Comparison of ENCODE assay signal across 26 mouse cellular contexts in genomic region chr6:83704294-83704693, GRCm38 (mm10). TPM values are rescaled to one million over a fixed set of nuclear protein-coding genes. Genes with fewer than 3 reads are reported as not detected.
A peak's percentile ranks its signal among the peaks of the same experiment; 100 is the strongest.
DNase-seq lines count a peak whose midpoint lies in the region; ATAC-seq lines count a peak whose summit lies in the region.
"Had no signal": no experiment of that assay in that cellular context is flagged by ENCODE, and none has a peak within 500 bp of the region (broad histone marks: within the 10 kb centered on the region; RNA-seq: fewer than 3 reads in every experiment).

No protein-coding gene starts in this region.

- no peak overlapping the region for H3K4me3 ChIP-seq in hindbrain, embryonic 11.5 days (ENCODE audit: low read depth, low read length)
- H3K4me3 ChIP-seq in hindbrain, embryonic 16.5 days (ENCODE audit: low read length), result no peak overlapping the region
- no peak overlapping the region for H3K4me3 ChIP-seq in midbrain, embryonic 11.5 days (ENCODE audit: low read depth, low read length)
- no peak overlapping the region for H3K4me3 ChIP-seq in midbrain, embryonic 16.5 days (ENCODE audit: low read depth, low read length)
- no peak overlapping the region for H3K4me3 ChIP-seq in limb, embryonic 10.5 days
- H3K4me3 ChIP-seq: embryonic facial prominence, embryonic 13.5 days; embryonic facial prominence, embryonic 15.5 days; erythroblast, embryonic 14.5 days; forebrain, embryonic 10.5 days; forebrain, embryonic 12.5 days had no signal

- H3K27ac ChIP-seq in hindbrain, embryonic 11.5 days (ENCODE audit: low read depth, low read length), result no peak overlapping the region
- no peak overlapping the region for H3K27ac ChIP-seq in hindbrain, embryonic 16.5 days (ENCODE audit: low read depth, low read length)
- H3K27ac ChIP-seq in midbrain, embryonic 11.5 days (ENCODE audit: low read depth, low read length), result no peak overlapping the region
- no peak overlapping the region for H3K27ac ChIP-seq in midbrain, embryonic 16.5 days (ENCODE audit: low read length)
- no peak overlapping the region for H3K27ac ChIP-seq in limb, embryonic 10.5 days
- H3K27ac ChIP-seq: embryonic facial prominence, embryonic 13.5 days; embryonic facial prominence, embryonic 15.5 days; forebrain, embryonic 10.5 days; forebrain, embryonic 12.5 days had no signal

- peak; percentile 50 for DNase-seq in hindbrain, embryonic 11.5 days (ENCODE audit: low spot score)
- peak; percentile 93 for DNase-seq in midbrain, embryonic 11.5 days (ENCODE audit: low spot score, missing footprints)
- DNase-seq in induced T-regulatory cell, adult 2 months (ENCODE audit: low read depth), result peak; percentile 27
- DNase-seq in limb, embryonic 10.5 days (ENCODE audit: low spot score), result peak; percentile 53
- DNase-seq in testis, postnatal 10 days (ENCODE audit: low spot score), result no peak
- DNase-seq: adrenal gland, adult 2 months; adrenal gland, postnatal 10 days; adrenal gland, postnatal 25 days; cerebellum, adult 11 months; cerebellum, adult 18-20 months; cerebellum, adult 8-10 months; cerebellum, adult 9-11 months; cerebellum, postnatal 14 days; cerebellum, postnatal 36 days; embryo, embryonic 11 days had no signal

- H3K9me3 ChIP-seq in hindbrain, embryonic 11.5 days (ENCODE audit: control insufficient read depth, low read length), result no peaks in the 10 kb centered on the region
- H3K9me3 ChIP-seq in hindbrain, embryonic 16.5 days (ENCODE audit: control insufficient read depth, low read length), result no peaks in the 10 kb centered on the region
- H3K9me3 ChIP-seq in midbrain, embryonic 11.5 days (ENCODE audit: control insufficient read depth, low read length), result peaks cover 3% of the 10 kb centered on the region; the same call in 1 of the 2 replicates
- H3K9me3 ChIP-seq in midbrain, embryonic 16.5 days (replicated peaks; ENCODE audit: control insufficient read depth, low read length, poor library complexity, severe bottlenecking), result no peaks in the 10 kb centered on the region
- no peaks in the 10 kb centered on the region for H3K9me3 ChIP-seq in limb, embryonic 10.5 days (replicated peaks)
- H3K9me3 ChIP-seq: embryonic facial prominence, embryonic 13.5 days; embryonic facial prominence, embryonic 15.5 days; forebrain, embryonic 12.5 days had no signal

- 0 out of 2 replicates have a peak, but pooled peaks cover 2% of the 10 kb centered on the region for H3K4me1 ChIP-seq in hindbrain, embryonic 11.5 days (replicated peaks; ENCODE audit: control insufficient read depth, insufficient read depth, low read length)
- H3K4me1 ChIP-seq in hindbrain, embryonic 16.5 days (ENCODE audit: control insufficient read depth, insufficient read depth, low read depth, low read length), result no peaks in the 10 kb centered on the region
- no peaks in the 10 kb centered on the region for H3K4me1 ChIP-seq in midbrain, embryonic 11.5 days (ENCODE audit: control insufficient read depth, insufficient read depth, low read length)
- no peaks in the 10 kb centered on the region for H3K4me1 ChIP-seq in midbrain, embryonic 16.5 days (ENCODE audit: control insufficient read depth, insufficient read depth, low read length)
- peaks cover 50% of the 10 kb centered on the region for H3K4me1 ChIP-seq in limb, embryonic 10.5 days

- H3K27me3 ChIP-seq in hindbrain, embryonic 11.5 days (ENCODE audit: control insufficient read depth, insufficient read depth, low read length), result peaks cover 92% of the 10 kb centered on the region
- peaks cover 70% of the 10 kb centered on the region for H3K27me3 ChIP-seq in hindbrain, embryonic 16.5 days (replicated peaks; ENCODE audit: control insufficient read depth, insufficient read depth, low read length)
- peaks cover 93% of the 10 kb centered on the region for H3K27me3 ChIP-seq in midbrain, embryonic 11.5 days (ENCODE audit: control insufficient read depth, insufficient read depth, low read length)
- H3K27me3 ChIP-seq in midbrain, embryonic 16.5 days (ENCODE audit: control insufficient read depth, insufficient read depth, low read depth, low read length), result peaks cover 69% of the 10 kb centered on the region
- H3K27me3 ChIP-seq in limb, embryonic 10.5 days (ENCODE audit: low read depth, poor library complexity, severe bottlenecking), result peaks cover 100% of the 10 kb centered on the region

- 14% methylated on average over 1 of the region's 1 CpGs for WGBS in hindbrain, embryonic 11.5 days
- WGBS in hindbrain, embryonic 16.5 days, result 5% methylated on average over 1 of the region's 1 CpGs
- WGBS in midbrain, embryonic 11.5 days, result 11% methylated on average over 1 of the region's 1 CpGs
- WGBS in midbrain, embryonic 16.5 days, result 13% methylated on average over 1 of the region's 1 CpGs
- 14% methylated on average over 1 of the region's 1 CpGs for WGBS in limb, embryonic 10.5 days

- H3K4me2 ChIP-seq in hindbrain, embryonic 11.5 days (replicated peaks; ENCODE audit: low read depth, low read length), result no peak overlapping the region
- H3K4me2 ChIP-seq in hindbrain, embryonic 16.5 days (ENCODE audit: low read length), result no peak overlapping the region
- H3K4me2 ChIP-seq in midbrain, embryonic 11.5 days, result no peak overlapping the region
- H3K4me2 ChIP-seq in midbrain, embryonic 16.5 days (ENCODE audit: low read length), result no peak overlapping the region
- H3K4me2 ChIP-seq: embryonic facial prominence, embryonic 13.5 days; embryonic facial prominence, embryonic 15.5 days; forebrain, embryonic 12.5 days had no signal

- ATAC-seq in hindbrain, embryonic 11.5 days (ENCODE audit: low FRiP score), result no peak
- ATAC-seq in hindbrain, embryonic 16.5 days, result no peak
- ATAC-seq in midbrain, embryonic 11.5 days (ENCODE audit: low FRiP score), result no peak
- no peak for ATAC-seq in midbrain, embryonic 16.5 days
- ATAC-seq: forebrain, embryonic 14.5 days had no signal

- H3K36me3 ChIP-seq in hindbrain, embryonic 11.5 days (ENCODE audit: control insufficient read depth, insufficient read depth, low read length), result no peaks in the 10 kb centered on the region
- H3K36me3 ChIP-seq in hindbrain, embryonic 16.5 days (ENCODE audit: control insufficient read depth, insufficient read depth, low read length), result no peaks in the 10 kb centered on the region
- H3K36me3 ChIP-seq in midbrain, embryonic 11.5 days (ENCODE audit: control insufficient read depth, insufficient read depth, low read length), result no peaks in the 10 kb centered on the region
- H3K36me3 ChIP-seq in midbrain, embryonic 16.5 days (ENCODE audit: control insufficient read depth, insufficient read depth, low read length), result no peaks in the 10 kb centered on the region
- no peaks in the 10 kb centered on the region for H3K36me3 ChIP-seq in limb, embryonic 10.5 days
- H3K36me3 ChIP-seq: embryonic facial prominence, embryonic 13.5 days; embryonic facial prominence, embryonic 15.5 days; forebrain, embryonic 10.5 days; forebrain, embryonic 12.5 days had no signal

- H3K9ac ChIP-seq in hindbrain, embryonic 11.5 days (ENCODE audit: low read depth, low read length), result no peak overlapping the region
- H3K9ac ChIP-seq in hindbrain, embryonic 16.5 days (ENCODE audit: low read depth, low read length), result no peak overlapping the region
- no peak overlapping the region for H3K9ac ChIP-seq in midbrain, embryonic 11.5 days (ENCODE audit: low read length)
- H3K9ac ChIP-seq in midbrain, embryonic 16.5 days (ENCODE audit: low read depth, low read length), result no peak overlapping the region
- H3K9ac ChIP-seq: embryonic facial prominence, embryonic 13.5 days; embryonic facial prominence, embryonic 15.5 days; forebrain, embryonic 12.5 days had no signal

RNA-seq across cellular contexts. Expression of gene Vax2, which starts 6.8 kb away (rescaled TPM):
- polyA plus RNA-seq in hindbrain, embryonic 11.5 days (2014; fragmentation: Nextera tagmentation; extraction: Ambion mirVana), result 0.23 and 0.39 TPM in 2 replicates
- not detected in 2 replicates for polyA plus RNA-seq in hindbrain, embryonic 16.5 days (2015; fragmentation: Nextera tagmentation; extraction: Ambion mirVana)
- 0.25 and 0.26 TPM in 2 replicates for polyA plus RNA-seq in midbrain, embryonic 11.5 days (2014; fragmentation: Nextera tagmentation; extraction: Ambion mirVana)
- polyA plus RNA-seq in midbrain, embryonic 16.5 days (2015; fragmentation: Nextera tagmentation; extraction: Ambion mirVana), result 0.16 TPM in 1 of 2 replicates, not detected in the other
- polyA plus RNA-seq in limb, embryonic 10.5 days (2016; fragmentation: Nextera tagmentation; extraction: Ambion mirVana), result 6.3 and 10.7 TPM in 2 replicates
- polyA plus RNA-seq: adrenal gland, adult 2 months; embryonic facial prominence, embryonic 13.5 days; erythroblast, embryonic 14.5 days; forebrain, embryonic 14.5 days had no signal

RNA-seq across cellular contexts. Expression of gene Cd207, which starts 26.6 kb away (rescaled TPM):
- not detected in 2 replicates for polyA plus RNA-seq in hindbrain, embryonic 11.5 days (2014; fragmentation: Nextera tagmentation; extraction: Ambion mirVana)
- polyA plus RNA-seq in hindbrain, embryonic 16.5 days (2015; fragmentation: Nextera tagmentation; extraction: Ambion mirVana), result not detected in 2 replicates
- not detected in 2 replicates for polyA plus RNA-seq in midbrain, embryonic 11.5 days (2014; fragmentation: Nextera tagmentation; extraction: Ambion mirVana)
- polyA plus RNA-seq in midbrain, embryonic 16.5 days (2015; fragmentation: Nextera tagmentation; extraction: Ambion mirVana), result not detected in 2 replicates
- polyA plus RNA-seq in limb, embryonic 10.5 days (2016; fragmentation: Nextera tagmentation; extraction: Ambion mirVana), result not detected in 2 replicates
- polyA plus RNA-seq: brain, embryonic 14.5 days; C2C12; embryonic facial prominence, embryonic 11.5 days; embryonic facial prominence, embryonic 13.5 days; embryonic facial prominence, embryonic 15.5 days; erythroblast, embryonic 14.5 days; forebrain, embryonic 10.5 days; forebrain, embryonic 12.5 days; forebrain, embryonic 14.5 days had no signal

RNA-seq across cellular contexts. Expression of gene Atp6v1b1, which starts 38.5 kb away (rescaled TPM):
- 0.15 TPM in 1 of 2 replicates, not detected in the other for polyA plus RNA-seq in hindbrain, embryonic 11.5 days (2014; fragmentation: Nextera tagmentation; extraction: Ambion mirVana)
- polyA plus RNA-seq in hindbrain, embryonic 16.5 days (2015; fragmentation: Nextera tagmentation; extraction: Ambion mirVana), result 0.14 TPM in 1 of 2 replicates, not detected in the other
- polyA plus RNA-seq in midbrain, embryonic 11.5 days (2014; fragmentation: Nextera tagmentation; extraction: Ambion mirVana), result not detected in 2 replicates
- polyA plus RNA-seq in midbrain, embryonic 16.5 days (2015; fragmentation: Nextera tagmentation; extraction: Ambion mirVana), result not detected in 2 replicates
- polyA plus RNA-seq in limb, embryonic 10.5 days (2016; fragmentation: Nextera tagmentation; extraction: Ambion mirVana), result not detected in 2 replicates
- polyA plus RNA-seq: adrenal gland, adult 2 months; C2C12; erythroblast, embryonic 14.5 days; forebrain, embryonic 10.5 days; forebrain, embryonic 12.5 days; forebrain, embryonic 14.5 days had no signal

RNA-seq across cellular contexts. Expression of gene Clec4f, which starts 48.3 kb away (rescaled TPM):
- not detected in 2 replicates for polyA plus RNA-seq in hindbrain, embryonic 11.5 days (2014; fragmentation: Nextera tagmentation; extraction: Ambion mirVana)
- not detected in 2 replicates for polyA plus RNA-seq in hindbrain, embryonic 16.5 days (2015; fragmentation: Nextera tagmentation; extraction: Ambion mirVana)
- not detected in 2 replicates for polyA plus RNA-seq in midbrain, embryonic 11.5 days (2014; fragmentation: Nextera tagmentation; extraction: Ambion mirVana)
- not detected in 2 replicates for polyA plus RNA-seq in midbrain, embryonic 16.5 days (2015; fragmentation: Nextera tagmentation; extraction: Ambion mirVana)
- polyA plus RNA-seq in limb, embryonic 10.5 days (2016; fragmentation: Nextera tagmentation; extraction: Ambion mirVana), result not detected in 2 replicates
- polyA plus RNA-seq: adrenal gland, adult 2 months; brain, embryonic 14.5 days; C2C12; embryonic facial prominence, embryonic 11.5 days; embryonic facial prominence, embryonic 13.5 days; embryonic facial prominence, embryonic 15.5 days; forebrain, embryonic 10.5 days; forebrain, embryonic 12.5 days; forebrain, embryonic 14.5 days had no signal

RNA-seq across cellular contexts. Expression of gene Ankrd53, which starts 58.1 kb away (rescaled TPM):
- polyA plus RNA-seq in hindbrain, embryonic 11.5 days (2014; fragmentation: Nextera tagmentation; extraction: Ambion mirVana), result 0.12 TPM in 1 of 2 replicates, not detected in the other
- 0.30 TPM in 1 of 2 replicates, not detected in the other for polyA plus RNA-seq in hindbrain, embryonic 16.5 days (2015; fragmentation: Nextera tagmentation; extraction: Ambion mirVana)
- polyA plus RNA-seq in midbrain, embryonic 11.5 days (2014; fragmentation: Nextera tagmentation; extraction: Ambion mirVana), result 0.18 TPM in 1 of 2 replicates, not detected in the other
- 0.25 and 0.29 TPM in 2 replicates for polyA plus RNA-seq in midbrain, embryonic 16.5 days (2015; fragmentation: Nextera tagmentation; extraction: Ambion mirVana)
- polyA plus RNA-seq in limb, embryonic 10.5 days (2016; fragmentation: Nextera tagmentation; extraction: Ambion mirVana), result 0.16 and 0.28 TPM in 2 replicates
- polyA plus RNA-seq: adrenal gland, adult 2 months; brain, embryonic 14.5 days; embryonic facial prominence, embryonic 11.5 days; embryonic facial prominence, embryonic 15.5 days; erythroblast, embryonic 14.5 days; forebrain, embryonic 14.5 days had no signal
